Mouse (Mus musculus) G1E (cell line): ENCODE results near the gene Atxn10.

ENCODE experiments used
- CTCF ChIP-seq: IDR thresholded peaks from 2 replicates; pipeline ENCODE4 v1.5.1; 2012; ENCODE audit warnings: low read depth, low read length, inconsistent platforms, mixed read lengths
- GATA1 ChIP-seq: IDR thresholded peaks from 2 replicates; pipeline ENCODE4 v1.6.1; 2012; ENCODE audit warnings: borderline replicate concordance, low read length, inconsistent platforms, mixed read lengths
- GATA2 ChIP-seq: IDR thresholded peaks from 2 replicates; pipeline ENCODE4 v1.6.1; 2012; ENCODE audit warnings: low read depth, low read length, inconsistent platforms, borderline replicate concordance
- TAL1 ChIP-seq: conservative IDR thresholded peaks from 2 replicates; pipeline ENCODE4 v1.6.1; 2012; ENCODE audit warnings: low read depth, low read length, inconsistent platforms, mixed read lengths

DNA sequence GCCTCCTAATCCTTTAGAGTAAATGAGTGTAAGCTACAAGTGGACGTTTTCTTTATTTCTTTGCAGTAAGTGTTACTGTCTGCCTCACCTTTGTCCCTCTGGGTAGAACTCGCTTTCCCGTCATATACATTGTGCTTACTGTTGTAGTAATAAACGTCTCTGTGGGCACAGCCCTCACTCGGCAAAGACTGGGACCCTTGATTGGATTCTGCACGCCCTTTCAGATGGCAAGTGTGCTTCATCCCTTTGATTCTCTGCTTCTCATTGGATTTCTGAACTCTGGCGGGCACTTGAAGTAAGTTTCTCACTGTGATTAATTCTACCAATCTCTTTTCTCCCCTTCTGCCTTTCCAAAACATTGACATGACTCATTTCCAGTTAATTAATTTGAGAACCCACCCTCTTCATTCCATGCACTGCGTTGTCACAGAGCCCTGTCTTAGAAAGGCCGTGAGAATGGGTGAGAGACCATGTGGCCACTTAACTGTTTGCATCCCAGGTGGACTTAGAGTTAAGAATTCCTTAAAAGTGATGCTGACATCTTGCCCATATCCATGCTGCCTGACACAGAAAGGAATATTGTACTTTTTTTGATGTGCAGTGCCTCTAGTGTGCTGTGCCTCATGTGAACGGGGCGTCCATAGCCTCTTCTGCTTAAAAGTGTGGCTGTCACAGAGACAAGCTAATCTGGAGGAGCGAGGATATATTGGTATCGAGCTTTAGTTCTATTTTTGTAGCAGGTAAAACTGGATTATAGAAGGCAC, 127.2 kb downstream of the Atxn10 start:
- no peak for TF ChIP-seq CTCF
- no peak for TF ChIP-seq GATA1
- TF ChIP-seq TAL1, result no peak
- no peak for TF ChIP-seq GATA2
